Mouse (Mus musculus) embryonic fibroblast, embryonic 13.5 days (primary cell): ENCODE data around the gene Rcc1. TPM values are rescaled to one million over a fixed set of nuclear protein-coding genes. Genes with fewer than 3 reads are reported as not detected.

Experiments
- H3K27ac ChIP-seq: 2 replicates; pipeline ENCODE4 v1.5.1; 2012; ENCODE audit warnings: low read length, control low read depth, inconsistent platforms; ENCODE audit not compliant: insufficient read depth
- H3K4me1 ChIP-seq: 2 replicates; pipeline ENCODE4 v1.6.1; 2011; ENCODE audit warnings: low read length; ENCODE audit not compliant: control insufficient read depth, insufficient read depth
- H3K4me3 ChIP-seq: 2 replicates; pipeline ENCODE4 v1.5.1; 2011; ENCODE audit warnings: mild to moderate bottlenecking, control low read depth, low read length; ENCODE audit not compliant: insufficient read depth
- CTCF ChIP-seq: IDR thresholded peaks from 2 replicates; pipeline ENCODE4 v1.5.1; 2011; ENCODE audit warnings: mild to moderate bottlenecking, control low read depth, low read length, moderate library complexity, borderline replicate concordance; ENCODE audit not compliant: insufficient read depth
- POLR2A ChIP-seq: IDR thresholded peaks from 2 replicates; pipeline ENCODE4 v1.6.1; 2011; ENCODE audit warnings: low read depth, mild to moderate bottlenecking, control low read depth, low read length, moderate library complexity
- polyA plus RNA-seq: library from polyadenylated mRNA; stranded (reverse); fragments of >200 nt; gene quantifications from 2 replicates; pipeline ENCODE4 v1.2.4, GENCODE M21; 2011; ENCODE audit warnings: low read depth; ENCODE audit not compliant: missing spikeins, insufficient read length

Gene Rcc1
- polyA plus RNA-seq, 1 experiment = 34.4 TPM

DNA sequence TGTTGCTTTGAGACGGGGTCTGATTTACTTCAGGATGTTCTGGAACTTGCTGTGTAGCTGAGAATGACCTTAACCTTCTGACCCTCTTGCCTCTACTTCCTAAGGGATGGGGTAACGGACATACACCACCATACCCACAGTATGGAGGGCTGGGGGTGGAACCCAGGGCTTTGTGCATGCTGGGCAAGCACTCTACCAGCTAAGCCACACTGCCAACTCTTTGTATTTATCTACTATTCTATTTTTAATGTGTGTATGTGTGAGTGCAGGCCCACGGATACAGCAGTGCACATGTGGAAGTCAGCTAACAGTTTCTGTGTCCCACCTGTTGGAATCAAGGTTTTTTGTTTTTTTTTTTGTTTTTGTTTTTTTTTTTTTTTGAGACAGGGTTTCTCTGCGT is 6.1 kb upstream of the Rcc1 start:
- Histone ChIP-seq H3K27ac (no peak overlapping the region), H3K4me1 (no peaks in the 10 kb centered on the region), H3K4me3 (no peak overlapping the region)
- TF ChIP-seq POLR2A (no peak), CTCF (no peak)

- TF ChIP-seq POLR2A (no peak), CTCF (no peak)
- H3K4me1 ChIP-seq = no peaks in the 10 kb centered on the region; the same call in 1 of the 2 replicates
- H3K4me3 ChIP-seq = no peak overlapping the region
- H3K27ac ChIP-seq = no peak overlapping the region
Measured at GRCm38 (mm10) chr4:132356170-132356569, 2.8 kb upstream of the Rcc1 start.

GRCm38 (mm10) chr4:132355403-132355802 is 2.0 kb upstream of the Rcc1 start:
- H3K4me1 ChIP-seq = no peaks in the 10 kb centered on the region; the same call in 1 of the 2 replicates
- H3K27ac ChIP-seq = no peak overlapping the region
- no peak for TF ChIP-seq POLR2A
- TF ChIP-seq CTCF = no peak
- H3K4me3 ChIP-seq = no peak overlapping the region

DNA sequence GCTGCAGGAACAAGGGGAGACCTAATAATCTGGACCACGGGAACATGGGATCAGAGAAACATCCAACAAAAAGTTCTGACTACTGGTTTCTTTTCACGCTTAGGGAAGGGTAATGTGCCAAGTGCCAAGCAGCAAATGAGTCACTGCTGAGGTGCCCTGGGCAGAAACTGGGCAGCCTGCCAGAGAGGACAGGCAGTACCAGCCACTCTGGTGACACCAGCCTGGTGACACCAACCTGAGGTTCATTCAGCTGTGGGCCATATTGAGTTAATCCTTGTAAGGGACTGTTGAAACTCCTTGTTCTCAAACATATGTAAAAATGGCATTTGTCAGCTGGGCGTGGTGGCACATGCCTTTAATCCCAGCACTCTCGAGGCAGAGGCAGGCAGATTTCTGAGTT is 1.2 kb upstream of the Rcc1 start:
- TF ChIP-seq CTCF (no peak), POLR2A (no peak)
- no peaks in the 10 kb centered on the region; the same call in 1 of the 2 replicates for H3K4me1 ChIP-seq
- H3K4me3 ChIP-seq = no peak overlapping the region
- H3K27ac ChIP-seq = no peak overlapping the region

DNA sequence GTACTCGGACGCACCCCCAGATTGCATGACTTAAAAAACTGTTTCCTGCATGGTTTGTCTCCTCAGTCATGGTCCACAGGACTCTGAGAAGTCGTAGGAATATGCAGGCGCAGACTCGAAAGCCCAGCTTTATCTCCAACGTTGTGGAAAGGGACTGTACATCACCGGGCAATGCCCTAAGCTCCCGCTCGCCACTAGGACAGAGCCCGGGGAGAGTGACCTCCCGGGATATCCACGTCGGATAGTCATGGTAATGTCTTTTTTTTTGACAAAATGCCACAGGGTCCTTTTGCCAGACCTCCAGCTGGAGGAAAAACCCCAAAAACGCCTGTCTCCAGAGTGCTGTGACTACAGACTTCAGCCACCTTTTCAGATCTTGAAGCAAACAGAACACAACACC is 666 bp downstream of the Rcc1 start:
- no peaks in the 10 kb centered on the region; the same call in 1 of the 2 replicates for H3K4me1 ChIP-seq
- peak overlapping the region; percentile 86 for H3K27ac ChIP-seq
- peak overlapping the region; percentile 94 for H3K4me3 ChIP-seq
- no peak for TF ChIP-seq CTCF
- no peak for TF ChIP-seq POLR2A

GRCm38 (mm10) chr4:132351401-132351800 is 2.0 kb downstream of the Rcc1 start:
- Histone ChIP-seq H3K4me1 (no peaks in the 10 kb centered on the region; the same call in 1 of the 2 replicates), H3K4me3 (peak overlapping the region; percentile 94), H3K27ac (peak overlapping the region; percentile 70)
- TF ChIP-seq POLR2A (no peak), CTCF (no peak)

DNA sequence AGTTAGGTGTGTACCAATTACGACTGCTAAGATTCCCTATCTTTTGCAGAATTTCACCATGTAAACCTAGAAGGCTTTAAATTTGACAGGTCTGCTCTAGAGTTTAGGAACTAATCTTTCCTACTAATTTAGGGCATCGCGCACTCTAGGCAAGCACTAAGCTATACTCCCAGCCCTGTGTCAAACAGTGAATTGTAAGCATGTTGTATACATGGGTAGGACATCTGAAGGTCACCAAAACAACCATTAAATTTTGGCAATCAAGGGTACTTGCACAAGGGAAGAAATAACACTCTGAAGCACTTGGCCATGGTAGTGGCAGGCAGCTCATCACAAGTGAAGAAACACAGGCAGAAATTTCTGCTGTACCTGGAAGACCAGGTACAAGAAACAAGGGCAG is 2.6 kb downstream of the Rcc1 start:
- peak overlapping the region; percentile 94 for H3K4me3 ChIP-seq

DNA sequence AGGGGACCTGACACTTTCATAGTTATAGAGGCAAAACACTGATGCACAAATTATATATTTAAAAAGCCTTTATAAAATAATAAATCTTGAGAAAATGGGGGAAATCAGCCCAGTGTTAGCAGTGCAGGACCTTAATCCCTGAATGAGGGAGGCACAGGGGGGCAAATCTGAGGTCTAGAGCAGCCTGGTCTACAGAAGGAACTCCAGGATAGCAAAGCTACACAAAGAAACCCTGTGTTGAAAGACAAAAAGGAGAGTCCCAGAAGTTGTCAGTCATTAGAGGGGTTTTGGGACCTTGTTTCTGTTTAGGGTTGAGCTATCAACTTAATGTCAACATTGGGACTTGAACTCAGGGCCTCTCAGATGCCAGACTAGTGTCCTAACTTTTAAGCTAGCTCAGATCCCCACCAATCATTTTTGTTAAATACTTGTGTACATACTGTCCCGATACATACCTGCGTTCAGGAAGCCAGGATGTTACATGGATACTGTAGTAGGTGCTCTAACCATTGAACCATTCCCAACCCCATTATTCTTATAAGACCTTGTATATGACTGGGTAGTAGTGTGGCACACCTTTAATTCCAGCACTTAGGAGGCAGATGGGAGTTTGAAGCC is 3.2 kb downstream of the Rcc1 start:
- Histone ChIP-seq H3K27ac (no peak overlapping the region; the same call in 1 of the 2 replicates), H3K4me1 (no peaks in the 10 kb centered on the region; the same call in 1 of the 2 replicates), H3K4me3 (no peak overlapping the region)
- TF ChIP-seq CTCF = no peak
- peak; percentile 54; the same call in 1 of the 2 replicates for TF ChIP-seq POLR2A

More for the DNA sequence above, 2.6 kb downstream of the Rcc1 start:
- H3K4me1 ChIP-seq = no peaks in the 10 kb centered on the region; the same call in 1 of the 2 replicates
- 0 out of 2 replicates have a peak, but pooled peaks have one; percentile 12 for TF ChIP-seq POLR2A
- no peak for TF ChIP-seq CTCF
- H3K27ac ChIP-seq = peak overlapping the region; percentile 36; the same call in 1 of the 2 replicates

DNA sequence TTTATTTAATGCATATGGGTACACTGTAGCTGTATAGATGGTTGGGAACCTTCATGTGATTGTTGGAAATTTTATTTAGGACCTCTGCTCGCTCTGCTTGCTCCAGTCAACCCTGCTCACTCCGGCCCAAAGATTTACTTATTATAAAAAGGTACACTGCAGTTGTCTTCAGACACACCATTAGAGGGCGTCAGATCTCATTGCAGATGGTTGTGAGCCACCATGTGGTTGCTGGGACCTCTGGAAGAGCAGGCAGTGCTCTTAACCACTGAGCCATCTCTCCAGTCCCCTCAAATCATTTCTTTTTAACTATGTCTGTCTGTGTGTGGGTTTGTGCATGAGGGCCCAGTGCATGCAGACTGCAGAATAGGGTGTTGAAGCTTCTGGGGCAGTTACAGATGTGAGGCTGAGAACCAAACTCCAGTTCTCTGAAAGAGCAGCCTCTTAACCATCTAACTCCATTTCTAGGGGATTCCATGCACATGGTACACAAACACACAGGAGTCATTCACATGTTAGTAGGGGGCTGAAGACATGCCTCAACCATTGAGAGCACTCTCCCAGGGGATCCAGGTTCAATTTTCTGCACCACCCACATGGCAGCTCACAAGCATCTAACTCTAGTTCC is 3.8 kb downstream of the Rcc1 start:
- no peak overlapping the region for H3K27ac ChIP-seq
- no peak overlapping the region for H3K4me3 ChIP-seq
- H3K4me1 ChIP-seq = no peaks in the 10 kb centered on the region; the same call in 1 of the 2 replicates
- TF ChIP-seq POLR2A = peak; percentile 61; the same call in 1 of the 2 replicates
- TF ChIP-seq CTCF = no peak

- peak overlapping the region; percentile 61 for H3K27ac ChIP-seq
- no peaks in the 10 kb centered on the region; the same call in 1 of the 2 replicates for H3K4me1 ChIP-seq
- H3K4me3 ChIP-seq = no peak overlapping the region
- no peak for TF ChIP-seq CTCF
- no peak for TF ChIP-seq POLR2A
Measured at GRCm38 (mm10) chr4:132346661-132347060, 6.7 kb downstream of the Rcc1 start.
